Mouse (Mus musculus): ENCODE measurements around the gene Idh3b. TPM values are rescaled to one million over a fixed set of nuclear protein-coding genes. Genes with fewer than 3 reads are reported as not detected.
A peak's percentile ranks its signal among the peaks of the same experiment; 100 is the strongest.

Idh3b gene
- polyA plus RNA-seq, 1 experiment from 2014 or later, result 126 TPM

- peaks cover 49% of the 10 kb centered on the region for H3K4me1 ChIP-seq
- WGBS, result 15% methylated on average over 8 of the region's 8 CpGs
- H3K36me3 ChIP-seq (replicated peaks), result no peaks in the 10 kb centered on the region
- peak; percentile 61 for DNase-seq (ENCODE audit: low spot score)
- no peaks in the 10 kb centered on the region for H3K9me3 ChIP-seq
- H3K27ac ChIP-seq (replicated peaks), result no peak overlapping the region
- peak overlapping the region; percentile 18; the same call in 1 of the 2 replicates for H3K4me3 ChIP-seq
- peaks cover 45% of the 10 kb centered on the region for H3K27me3 ChIP-seq (replicated peaks; ENCODE audit: low read depth, poor library complexity, severe bottlenecking)
Observed at GRCm38 (mm10) chr2:130291434-130291833, 7.1 kb upstream of the Idh3b start.

- peaks cover 25% of the 10 kb centered on the region for H3K27me3 ChIP-seq (replicated peaks; ENCODE audit: low read depth, poor library complexity, severe bottlenecking)
- 0 out of 2 replicates have a peak, but pooled peaks cover 3% of the 10 kb centered on the region for H3K36me3 ChIP-seq (replicated peaks)
- H3K27ac ChIP-seq (replicated peaks), result no peak overlapping the region
- H3K9me3 ChIP-seq, result no peaks in the 10 kb centered on the region
- DNase-seq (ENCODE audit: low spot score), result no peak
- 61% methylated on average over 4 of the region's 4 CpGs for whole genome bisulfite sequencing
- peaks cover 35% of the 10 kb centered on the region for H3K4me1 ChIP-seq
- no peak overlapping the region for H3K4me3 ChIP-seq
Observed at GRCm38 (mm10) chr2:130289086-130289485, 4.7 kb upstream of the Idh3b start.

GRCm38 (mm10) chr2:130280818-130281217, 3.5 kb downstream of the Idh3b start:
- no peaks in the 10 kb centered on the region for H3K9me3 ChIP-seq
- no peak overlapping the region for H3K27ac ChIP-seq (replicated peaks)
- 81% methylated on average over 4 of the region's 4 CpGs for WGBS
- no peak overlapping the region for H3K4me3 ChIP-seq
- DNase-seq (ENCODE audit: low spot score), result no peak
- no peaks in the 10 kb centered on the region for H3K27me3 ChIP-seq (replicated peaks; ENCODE audit: low read depth, poor library complexity, severe bottlenecking)
- peaks cover 32% of the 10 kb centered on the region for H3K4me1 ChIP-seq
- peaks cover 60% of the 10 kb centered on the region for H3K36me3 ChIP-seq (replicated peaks)

- H3K4me1 ChIP-seq, result peaks cover 35% of the 10 kb centered on the region
- no peaks in the 10 kb centered on the region for H3K9me3 ChIP-seq
- H3K27ac ChIP-seq (replicated peaks), result no peak overlapping the region
- H3K27me3 ChIP-seq (replicated peaks; ENCODE audit: low read depth, poor library complexity, severe bottlenecking), result no peaks in the 10 kb centered on the region
- DNase-seq (ENCODE audit: low spot score), result no peak
- 0 out of 2 replicates have a peak overlapping the region, but pooled peaks have one; percentile 16 for H3K4me3 ChIP-seq
- H3K36me3 ChIP-seq (replicated peaks), result peaks cover 64% of the 10 kb centered on the region
- 73% methylated on average over 7 of the region's 7 CpGs for WGBS
Observed at GRCm38 (mm10) chr2:130280224-130280623, 4.1 kb downstream of the Idh3b start.

- H3K27ac ChIP-seq (replicated peaks), result no peak overlapping the region
- 0 out of 2 replicates have a peak overlapping the region, but pooled peaks have one; percentile 16 for H3K4me3 ChIP-seq
- peaks cover 29% of the 10 kb centered on the region for H3K4me1 ChIP-seq
- no peaks in the 10 kb centered on the region for H3K9me3 ChIP-seq
- 42% methylated on average over 8 of the region's 8 CpGs for WGBS
- peak; percentile 18 for DNase-seq (ENCODE audit: low spot score)
- H3K36me3 ChIP-seq (replicated peaks), result peaks cover 68% of the 10 kb centered on the region
- no peaks in the 10 kb centered on the region for H3K27me3 ChIP-seq (replicated peaks; ENCODE audit: low read depth, poor library complexity, severe bottlenecking)
Observed at GRCm38 (mm10) chr2:130279600-130280091, 4.7 kb downstream of the Idh3b start.

GRCm38 (mm10) chr2:130275649-130276048, 8.7 kb downstream of the Idh3b start:
- H3K9me3 ChIP-seq, result no peaks in the 10 kb centered on the region
- H3K27me3 ChIP-seq (replicated peaks; ENCODE audit: low read depth, poor library complexity, severe bottlenecking), result no peaks in the 10 kb centered on the region
- peaks cover 56% of the 10 kb centered on the region for H3K36me3 ChIP-seq (replicated peaks)
- H3K4me3 ChIP-seq, result peak overlapping the region; percentile 93
- 0 out of 2 replicates have a peak overlapping the region, but pooled peaks have one; percentile 98 for H3K27ac ChIP-seq (replicated peaks)
- 41% methylated on average over 6 of the region's 6 CpGs for WGBS
- H3K4me1 ChIP-seq, result peaks cover 28% of the 10 kb centered on the region
- DNase-seq (ENCODE audit: low spot score), result peak; percentile 86

GRCm38 (mm10) chr2:130274862-130275261, 9.5 kb downstream of the Idh3b start:
- H3K4me1 ChIP-seq, result peaks cover 28% of the 10 kb centered on the region
- DNase-seq (ENCODE audit: low spot score), result no peak
- WGBS, result under 1% methylated on average over 10 of the region's 10 CpGs
- H3K27me3 ChIP-seq (replicated peaks; ENCODE audit: low read depth, poor library complexity, severe bottlenecking), result no peaks in the 10 kb centered on the region
- peak overlapping the region; percentile 93 for H3K4me3 ChIP-seq
- H3K27ac ChIP-seq (replicated peaks), result peak overlapping the region; percentile 98
- no peaks in the 10 kb centered on the region for H3K9me3 ChIP-seq
- peaks cover 48% of the 10 kb centered on the region for H3K36me3 ChIP-seq (replicated peaks)

GRCm38 (mm10) chr2:130274149-130274861, 10.0 kb downstream of the Idh3b start, which contains the start of gene Nop56:
Gene Nop56 (plus strand): TSS chr2:130274430.
- peaks cover 43% of the 10 kb centered on the region for H3K36me3 ChIP-seq (replicated peaks)
- peak within 1 kb of the TSS; percentile 93 for H3K4me3 ChIP-seq
- DNase-seq (ENCODE audit: low spot score), result peak; percentile 99
- H3K4me1 ChIP-seq, result peaks cover 28% of the 10 kb centered on the region
- peak within 1 kb of the TSS; percentile 98 for H3K27ac ChIP-seq (replicated peaks)
- no peaks in the 10 kb centered on the region for H3K27me3 ChIP-seq (replicated peaks; ENCODE audit: low read depth, poor library complexity, severe bottlenecking)
- under 1% methylated on average over 68 of the region's 68 CpGs for WGBS
- H3K9me3 ChIP-seq, result no peaks in the 10 kb centered on the region

GRCm38 (mm10) chr2:130273732-130274131, 10.6 kb downstream of the Idh3b start:
- peak overlapping the region; percentile 93 for H3K4me3 ChIP-seq
- H3K9me3 ChIP-seq, result no peaks in the 10 kb centered on the region
- WGBS, result 2% methylated on average over 14 of the region's 14 CpGs
- peak overlapping the region; percentile 98 for H3K27ac ChIP-seq (replicated peaks)
- DNase-seq (ENCODE audit: low spot score), result no peak
- H3K36me3 ChIP-seq (replicated peaks), result peaks cover 39% of the 10 kb centered on the region
- H3K27me3 ChIP-seq (replicated peaks; ENCODE audit: low read depth, poor library complexity, severe bottlenecking), result no peaks in the 10 kb centered on the region
- H3K4me1 ChIP-seq, result peaks cover 28% of the 10 kb centered on the region

GRCm38 (mm10) chr2:130268074-130268473, 16.3 kb downstream of the Idh3b start:
- Histone ChIP-seq H3K36me3 (replicated peaks) (no peaks in the 10 kb centered on the region), H3K9me3 (no peaks in the 10 kb centered on the region)
- WGBS, result 69% methylated on average over 7 of the region's 7 CpGs

GRCm38 (mm10) chr2:130265520-130265919, 18.8 kb downstream of the Idh3b start:
- no peak overlapping the region for H3K4me3 ChIP-seq
- H3K4me1 ChIP-seq, result no peaks in the 10 kb centered on the region
- DNase-seq (ENCODE audit: low spot score), result no peak
- H3K9me3 ChIP-seq, result no peaks in the 10 kb centered on the region
- no peaks in the 10 kb centered on the region for H3K27me3 ChIP-seq (replicated peaks; ENCODE audit: low read depth, poor library complexity, severe bottlenecking)
- 91% methylated on average over 1 of the region's 1 CpGs for WGBS
- no peak overlapping the region for H3K27ac ChIP-seq (replicated peaks)
- no peaks in the 10 kb centered on the region for H3K36me3 ChIP-seq (replicated peaks)

More at GRCm38 (mm10) chr2:130268074-130268473, 16.3 kb downstream of the Idh3b start:
- no peak overlapping the region for H3K4me3 ChIP-seq
- no peak for DNase-seq (ENCODE audit: low spot score)
- peaks cover 3% of the 10 kb centered on the region for H3K4me1 ChIP-seq
- H3K27me3 ChIP-seq (replicated peaks; ENCODE audit: low read depth, poor library complexity, severe bottlenecking), result no peaks in the 10 kb centered on the region
- no peak overlapping the region for H3K27ac ChIP-seq (replicated peaks)

GRCm38 (mm10) chr2:130262398-130262797, 21.9 kb downstream of the Idh3b start:
- H3K9me3 ChIP-seq, result no peaks in the 10 kb centered on the region
- H3K36me3 ChIP-seq (replicated peaks), result no peaks in the 10 kb centered on the region
- no peaks in the 10 kb centered on the region for H3K27me3 ChIP-seq (replicated peaks; ENCODE audit: low read depth, poor library complexity, severe bottlenecking)
- no peak for DNase-seq (ENCODE audit: low spot score)
- H3K27ac ChIP-seq (replicated peaks), result no peak overlapping the region
- 84% methylated on average over 2 of the region's 2 CpGs for WGBS
- no peaks in the 10 kb centered on the region for H3K4me1 ChIP-seq
- H3K4me3 ChIP-seq, result no peak overlapping the region

- no peak for DNase-seq (ENCODE audit: low spot score)
- H3K4me3 ChIP-seq, result no peak overlapping the region
Observed at GRCm38 (mm10) chr2:130261914-130262313, 22.4 kb downstream of the Idh3b start.

More at GRCm38 (mm10) chr2:130261914-130262313, 22.4 kb downstream of the Idh3b start:
- no peaks in the 10 kb centered on the region for H3K9me3 ChIP-seq
- no peaks in the 10 kb centered on the region for H3K27me3 ChIP-seq (replicated peaks; ENCODE audit: low read depth, poor library complexity, severe bottlenecking)
- H3K4me1 ChIP-seq, result no peaks in the 10 kb centered on the region
- no peak overlapping the region for H3K27ac ChIP-seq (replicated peaks)
- H3K36me3 ChIP-seq (replicated peaks), result no peaks in the 10 kb centered on the region
- 86% methylated on average over 2 of the region's 2 CpGs for WGBS
